Mouse (Mus musculus) liver, embryonic 14.5 days (tissue): ENCODE measurements around the gene Sec14l1. TPM values are rescaled to one million over a fixed set of nuclear protein-coding genes. Genes with fewer than 3 reads are reported as not detected.

Experiments
- ATAC-seq: fragments of 200-750 bp; cut with Nextera tagmentation; 2 replicates; pipeline ENCODE4 v1.8.0; 2017; ENCODE audit warnings: moderate number of reproducible peaks, mild to moderate bottlenecking, moderate library complexity; ENCODE audit not compliant: insufficient read depth
- DNase-seq, 3 experiments: peaks; one replicate each; pipeline ENCODE4 v3.0.0-alpha.2; 2012 to 2013; ENCODE audit warnings: low read depth in 3 of 3, low spot score in 3 of 3
- H3K27ac ChIP-seq: fragments of 300-500 bp; sonication (generic); 2 replicates; pipeline ENCODE4 v1.5.1; 2014; ENCODE audit warnings: moderate library complexity, mild to moderate bottlenecking, control low read depth, inconsistent platforms
- H3K27me3 ChIP-seq: fragments of 300-500 bp; sonication (generic); 2 replicates; pipeline ENCODE4 v1.6.1; 2014; ENCODE audit warnings: mild to moderate bottlenecking, low read length, moderate library complexity; ENCODE audit not compliant: control insufficient read depth, insufficient read depth
- H3K36me3 ChIP-seq: fragments of 300-500 bp; sonication (generic); replicated peaks from 2 replicates; pipeline ENCODE4 v1.6.1; 2014; ENCODE audit warnings: low read depth; ENCODE audit not compliant: control insufficient read depth, insufficient read depth
- H3K4me1 ChIP-seq, 2 experiments: fragments of 200-500 bp in 1 of 2; fragments of 300-500 bp in 1 of 2; sonication (generic) in 1 of 2; replicated peaks; 2 replicates each; pipeline ENCODE4 v1.6.1; 2012 to 2014; ENCODE audit warnings: antibody characterized with exemption in 1 of 2, inconsistent platforms in 1 of 2, low read length in 1 of 2; ENCODE audit not compliant: control insufficient read depth in 2 of 2, insufficient read depth in 2 of 2
- H3K4me2 ChIP-seq: fragments of 300-500 bp; sonication (generic); 2 replicates; pipeline ENCODE4 v1.6.1; 2014; ENCODE audit warnings: low read depth, mild to moderate bottlenecking, control low read depth, moderate library complexity
- H3K4me3 ChIP-seq, 2 experiments: fragments of 200-500 bp in 1 of 2; fragments of 300-500 bp in 1 of 2; sonication (generic) in 1 of 2; 2 replicates each; pipeline ENCODE4 v1.5.1; 2012 to 2014; ENCODE audit warnings: low read depth in 2 of 2, low read length in 2 of 2, mild to moderate bottlenecking in 2 of 2, control low read depth in 1 of 2, inconsistent platforms in 1 of 2, moderate library complexity in 1 of 2; ENCODE audit not compliant: insufficient read depth in 1 of 2
- H3K9ac ChIP-seq: fragments of 300-500 bp; sonication (generic); replicated peaks from 2 replicates; pipeline ENCODE4 v1.6.1; 2014; ENCODE audit warnings: mild to moderate bottlenecking, control low read depth, moderate library complexity
- H3K9me3 ChIP-seq: fragments of 300-500 bp; sonication (generic); 2 replicates; pipeline ENCODE4 v1.6.1; 2016; ENCODE audit warnings: low read length, mixed read lengths; ENCODE audit not compliant: control insufficient read depth
- CTCF ChIP-seq: IDR thresholded peaks from 2 replicates; pipeline ENCODE4 v1.5.1; 2016; ENCODE audit warnings: antibody characterized with exemption, low read depth, control low read depth
- EP300 ChIP-seq: IDR thresholded peaks from 2 replicates; pipeline ENCODE4 v1.6.1; 2016; ENCODE audit warnings: antibody characterized with exemption, low read depth
- WGBS: fragments of 180-500 bp; shearing (Covaris S2); extraction: QIAGEN DNeasy Blood & Tissue Kit; methylation state at CpG from one replicate; pipeline ENCODE4 v1.1.7; 2014; ENCODE audit not compliant: insufficient replicate concordance; 5-methylcytosine and 5-hydroxymethylcytosine counted together
- polyA plus RNA-seq, 2 experiments: library from polyadenylated mRNA; depleted of rRNA in 1 of 2; stranded (reverse) in 1 of 2; unstranded in 1 of 2; fragments of >200 nt; fragmentation: Nextera tagmentation in 1 of 2; extraction: Ambion mirVana in 1 of 2; gene quantifications; 2 replicates each; pipeline versions ENCODE4 v1.2.1 to v1.2.3; 2012 to 2014

Gene Sec14l1
- polyA plus RNA-seq, 2 experiments: 10.5 to 13.0 TPM

DNA sequence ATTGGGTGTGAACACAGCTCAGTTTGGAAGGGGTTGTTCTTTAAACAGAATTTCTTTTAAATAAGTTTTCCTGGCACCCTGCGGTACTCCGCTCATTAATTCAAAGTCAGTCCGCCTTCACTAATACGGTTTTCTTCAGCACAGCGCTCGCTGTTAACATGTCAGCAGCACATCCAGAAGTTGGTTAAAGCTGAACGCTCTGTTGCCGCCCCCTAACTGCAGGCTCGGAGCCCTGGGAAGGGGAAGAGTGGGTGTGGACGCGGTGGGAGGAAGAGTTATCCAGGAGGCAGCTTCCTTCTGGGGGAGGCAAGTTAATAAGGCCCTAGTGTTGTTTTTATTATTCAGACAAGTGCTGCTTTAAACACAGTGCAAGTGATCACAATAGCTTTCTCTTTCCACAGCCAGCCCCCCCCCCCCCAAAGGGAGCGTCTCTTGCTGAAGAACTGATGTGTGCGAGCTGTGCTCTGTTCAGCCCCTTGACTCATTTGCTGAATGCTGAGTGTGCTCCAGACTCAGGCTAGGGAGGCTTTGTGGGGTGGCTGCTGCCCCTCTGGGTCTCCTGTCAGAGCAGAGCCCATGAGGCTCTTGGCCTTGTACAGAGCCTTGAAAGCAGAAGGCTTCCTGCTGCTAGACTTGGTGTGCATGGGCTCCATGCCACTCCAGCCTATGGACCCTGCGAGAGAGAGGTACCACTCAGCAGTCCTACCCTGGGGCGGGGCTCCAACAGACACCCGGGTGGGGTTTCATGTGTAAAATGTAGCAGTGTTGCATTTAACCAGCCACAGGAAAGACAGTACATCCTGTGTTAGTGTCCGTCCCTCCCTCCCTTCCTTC is 20.7 kb downstream of the Sec14l1 start:
- Histone ChIP-seq H3K9ac (no peak overlapping the region), H3K4me1 (no peaks in the 10 kb centered on the region), H3K4me2 (no peak overlapping the region), H3K36me3 (no peaks in the 10 kb centered on the region), H3K27ac (no peak overlapping the region), H3K27me3 (no peaks in the 10 kb centered on the region), H3K4me3 (no peak overlapping the region), H3K9me3 (no peaks in the 10 kb centered on the region)
- WGBS: 47% methylated on average over 17 of the region's 17 CpGs
- ATAC-seq (no peak), DNase-seq (no peak)
- TF ChIP-seq EP300: no peak
- TF ChIP-seq CTCF: no peak

DNA sequence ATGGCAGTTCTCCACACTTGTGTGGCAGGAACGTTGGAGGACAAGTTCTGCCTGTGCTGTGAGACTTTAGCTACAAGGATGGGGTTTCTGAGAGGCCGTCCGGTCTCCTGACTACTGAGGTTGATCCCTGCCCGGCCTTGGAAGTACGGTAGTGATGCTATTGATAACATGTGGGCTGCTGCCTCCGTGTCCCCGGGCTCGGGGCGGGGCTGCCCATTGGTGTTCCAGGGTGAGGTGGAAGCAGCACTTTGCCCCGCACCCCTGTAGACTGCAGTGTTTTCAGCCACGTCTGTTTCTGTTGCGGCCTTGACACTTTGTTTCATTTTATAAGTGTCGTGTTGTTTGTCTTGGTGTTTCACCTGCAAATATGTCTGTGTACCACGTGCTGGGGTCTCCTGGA is 21.9 kb downstream of the Sec14l1 start:
- Histone ChIP-seq H3K4me2 (no peak overlapping the region), H3K4me3 (no peak overlapping the region), H3K9ac (no peak overlapping the region), H3K36me3 (no peaks in the 10 kb centered on the region), H3K27ac (no peak overlapping the region), H3K4me1 (no peaks in the 10 kb centered on the region), H3K27me3 (no peaks in the 10 kb centered on the region), H3K9me3 (no peaks in the 10 kb centered on the region)
- 56% methylated on average over 14 of the region's 14 CpGs for WGBS
- TF ChIP-seq EP300: no peak
- TF ChIP-seq CTCF: no peak
- DNase-seq (no peak), ATAC-seq (no peak)

DNA sequence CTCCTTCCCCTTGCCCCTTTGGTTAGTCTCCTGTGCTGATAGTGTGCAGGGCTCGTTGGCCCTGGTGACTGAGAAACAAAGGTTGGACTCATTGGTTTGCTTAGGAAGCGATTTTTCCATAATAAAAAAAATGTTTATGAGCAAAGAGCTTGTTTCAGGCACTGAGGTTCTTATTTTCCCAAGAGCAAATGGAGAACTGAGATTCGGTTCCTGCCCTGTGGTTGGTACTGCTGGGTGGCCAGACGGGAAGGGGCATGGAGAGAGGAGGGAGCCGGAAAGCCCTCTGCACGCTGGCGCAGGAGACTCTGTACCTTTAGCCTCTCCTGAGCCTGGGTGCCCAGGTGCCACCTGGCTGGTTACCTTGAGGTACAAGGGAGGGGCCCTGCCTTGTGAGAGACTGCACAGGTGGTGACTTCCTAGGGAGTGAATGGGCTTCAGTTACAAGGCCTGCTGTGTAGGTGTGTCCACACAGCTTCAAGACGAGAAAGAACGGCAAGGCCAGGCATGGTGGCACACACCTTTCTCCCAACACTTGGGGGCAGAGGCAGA is 23.3 kb downstream of the Sec14l1 start:
- TF ChIP-seq EP300 (no peak), CTCF (no peak)
- 84% methylated on average over 9 of the region's 9 CpGs for WGBS
- H3K27me3 ChIP-seq: no peaks in the 10 kb centered on the region
- no peak overlapping the region for H3K4me3 ChIP-seq
- no peaks in the 10 kb centered on the region; the same call in 1 of the 2 replicates for H3K36me3 ChIP-seq
- no peaks in the 10 kb centered on the region for H3K4me1 ChIP-seq
- no peak for DNase-seq
- no peak overlapping the region for H3K9ac ChIP-seq
- H3K27ac ChIP-seq: no peak overlapping the region
- no peak overlapping the region for H3K4me2 ChIP-seq
- no peak for ATAC-seq
- no peaks in the 10 kb centered on the region for H3K9me3 ChIP-seq

DNA sequence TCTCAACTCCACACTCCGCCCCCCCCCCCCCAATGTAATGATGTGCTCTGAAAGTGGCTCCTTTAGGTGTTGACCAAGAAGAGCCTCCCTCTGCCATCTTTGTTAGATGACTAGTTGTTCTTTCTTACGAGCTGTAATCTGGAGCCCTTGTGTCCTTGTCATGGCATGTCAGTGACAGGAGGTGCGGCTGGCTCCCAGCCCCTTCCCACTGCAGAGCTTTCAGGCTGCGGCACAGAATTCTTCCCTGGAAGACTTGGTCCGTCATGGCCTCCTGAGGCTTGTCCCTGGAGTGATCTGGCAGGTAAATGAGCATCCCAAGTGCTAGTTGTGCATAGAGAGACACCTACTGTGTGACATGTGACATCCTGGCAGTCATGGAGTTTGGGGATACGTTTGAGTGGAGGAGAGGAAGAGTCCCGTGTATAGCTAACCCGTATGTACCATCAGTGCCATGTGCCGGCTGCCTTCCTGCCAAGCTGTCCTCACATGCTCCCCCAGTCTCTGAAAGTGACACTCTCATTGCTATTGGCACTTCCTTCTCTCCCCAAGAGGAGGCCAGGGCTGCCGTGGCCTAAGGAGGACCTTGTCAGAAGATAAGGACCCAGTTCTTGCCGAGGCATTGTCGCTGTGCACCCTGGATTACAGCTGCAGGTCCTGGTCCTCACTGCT is 24.0 kb downstream of the Sec14l1 start:
- Histone ChIP-seq H3K9me3 (no peaks in the 10 kb centered on the region), H3K27me3 (no peaks in the 10 kb centered on the region), H3K4me1 (no peaks in the 10 kb centered on the region), H3K9ac (no peak overlapping the region), H3K27ac (no peak overlapping the region), H3K36me3 (peaks cover 6% of the 10 kb centered on the region), H3K4me2 (no peak overlapping the region), H3K4me3 (no peak overlapping the region)
- no peak for TF ChIP-seq CTCF
- no peak for TF ChIP-seq EP300
- DNase-seq (no peak), ATAC-seq (no peak)
- 61% methylated on average over 12 of the region's 12 CpGs for WGBS

DNA sequence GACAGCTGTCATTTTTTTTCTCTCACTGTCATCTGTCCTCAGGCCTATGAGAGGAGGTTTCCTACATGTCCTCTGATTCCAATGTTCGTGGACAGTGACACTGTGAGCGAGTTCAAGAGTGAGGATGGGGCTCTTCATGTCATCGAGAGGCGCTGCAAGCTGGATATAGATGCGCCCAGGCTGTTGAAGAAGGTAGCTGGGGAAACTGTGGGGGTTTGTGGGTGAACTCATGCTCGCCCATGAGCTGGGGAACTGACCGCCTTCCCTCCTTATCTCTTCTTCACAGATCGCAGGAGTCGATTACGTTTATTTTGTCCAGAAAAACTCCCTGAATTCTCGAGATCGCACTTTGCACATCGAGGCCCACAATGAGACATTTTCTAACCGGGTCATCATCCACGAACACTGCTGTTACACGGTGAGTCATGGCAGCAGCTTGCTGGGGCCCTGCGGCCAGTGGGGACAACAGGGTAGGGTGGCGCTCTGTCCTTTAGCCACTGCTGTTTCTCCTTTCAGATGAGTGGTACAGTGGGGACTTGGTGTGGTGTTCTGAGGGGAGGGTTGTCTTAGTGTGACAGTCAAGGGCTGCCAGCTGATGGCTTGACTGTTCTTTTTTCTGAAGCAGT is 26.5 kb downstream of the Sec14l1 start:
- Histone ChIP-seq H3K27ac (no peak overlapping the region), H3K4me3 (no peak overlapping the region), H3K4me2 (no peak overlapping the region), H3K4me1 (no peaks in the 10 kb centered on the region), H3K9me3 (no peaks in the 10 kb centered on the region), H3K36me3 (peaks cover 19% of the 10 kb centered on the region), H3K9ac (no peak overlapping the region), H3K27me3 (no peaks in the 10 kb centered on the region)
- no peak for ATAC-seq
- DNase-seq: no peak
- TF ChIP-seq CTCF (no peak), EP300 (no peak)
- WGBS: 76% methylated on average over 18 of the region's 18 CpGs
